Mouse (Mus musculus): Measurements from ENCODE around the gene Snx13.

Snx13 gene

GRCm38 (mm10) chr12:35176628-35177027 is 129.6 kb downstream of the Snx13 start:
- no peak for ATAC-seq (ENCODE audit: insufficient number of reproducible peaks, low FRiP score, low TSS enrichment)

- ATAC-seq (ENCODE audit: insufficient number of reproducible peaks, low FRiP score, low TSS enrichment): peak; percentile 88
Observed at GRCm38 (mm10) chr12:35182675-35183074, 135.7 kb downstream of the Snx13 start.

- ATAC-seq (ENCODE audit: insufficient number of reproducible peaks, low FRiP score, low TSS enrichment): no peak
Observed at GRCm38 (mm10) chr12:35184261-35184660, 137.3 kb downstream of the Snx13 start.

GRCm38 (mm10) chr12:35191698-35192425 is 144.9 kb downstream of the Snx13 start:
- peak; percentile 84 for ATAC-seq (ENCODE audit: insufficient number of reproducible peaks, low FRiP score, low TSS enrichment)

GRCm38 (mm10) chr12:35192426-35192769 is 145.4 kb downstream of the Snx13 start:
- peak; percentile 43; the same call in 1 of the 2 replicates for ATAC-seq (ENCODE audit: insufficient number of reproducible peaks, low FRiP score, low TSS enrichment)
